Mouse (Mus musculus) lung, adult 10 weeks (tissue): ENCODE data around the gene Erfe. TPM values are rescaled to one million over a fixed set of nuclear protein-coding genes. Genes with fewer than 3 reads are reported as not detected.

ENCODE experiments used
- polyA plus RNA-seq: library from polyadenylated mRNA; stranded (reverse); fragments of 350-450 nt; fragmentation: Illumina TruSeq; extraction: RNeasy Lipid Tissue Mini Kit (QIAGEN cat#74804); gene quantifications from one replicate; pipeline ENCODE4 v1.2.3, GENCODE M21; 2014; ENCODE audit warnings: low read depth, low replicate concordance; ENCODE audit not compliant: insufficient read depth

Gene Erfe
- 0.11 TPM for polyA plus RNA-seq

DNA sequence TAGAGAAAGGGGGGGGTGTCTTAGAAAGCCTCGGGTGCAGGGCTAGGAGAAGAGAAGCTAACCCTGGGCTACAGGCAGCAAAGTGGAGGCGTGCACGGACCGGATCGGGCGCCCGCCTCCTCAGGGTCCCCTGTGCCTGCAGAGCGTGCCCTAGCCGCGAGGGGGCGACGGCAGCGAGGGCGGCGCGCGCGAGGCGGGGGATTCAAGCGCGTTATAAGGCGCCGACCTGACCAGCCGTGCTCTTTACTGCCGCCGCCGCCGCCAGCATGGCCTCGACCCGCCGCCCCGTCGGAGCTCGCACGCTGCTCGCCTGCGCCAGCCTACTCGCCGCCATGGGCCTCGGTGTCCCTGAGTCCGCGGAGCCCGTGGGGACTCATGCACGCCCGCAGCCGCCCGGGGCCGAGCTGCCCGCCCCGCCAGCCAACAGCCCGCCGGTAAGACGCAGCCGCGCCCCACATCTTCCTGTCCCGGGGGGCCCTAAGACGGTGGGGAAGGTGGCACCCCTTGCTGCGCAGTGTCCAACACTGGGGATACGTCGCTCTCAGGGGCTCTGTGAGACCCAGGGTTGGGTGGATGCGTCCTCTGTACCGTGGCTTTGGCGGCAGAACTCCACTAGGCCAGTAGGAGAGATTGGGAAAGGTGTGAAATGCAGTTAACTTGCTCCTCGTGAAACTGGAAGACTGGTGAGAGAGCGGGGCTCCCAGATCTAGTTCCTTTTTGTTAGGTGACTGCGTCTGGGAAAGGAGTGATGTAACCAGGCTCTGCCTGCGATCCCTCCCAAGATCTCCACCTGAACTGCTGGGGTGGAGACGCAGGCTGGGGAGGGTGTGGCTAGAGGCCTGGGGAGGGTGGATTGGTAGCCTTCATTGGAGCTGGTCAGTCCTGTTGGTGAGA is at the start of gene Erfe:
Gene Erfe (plus strand): TSS at position 216 of the 894 bp plus-strand sequence.

DNA sequence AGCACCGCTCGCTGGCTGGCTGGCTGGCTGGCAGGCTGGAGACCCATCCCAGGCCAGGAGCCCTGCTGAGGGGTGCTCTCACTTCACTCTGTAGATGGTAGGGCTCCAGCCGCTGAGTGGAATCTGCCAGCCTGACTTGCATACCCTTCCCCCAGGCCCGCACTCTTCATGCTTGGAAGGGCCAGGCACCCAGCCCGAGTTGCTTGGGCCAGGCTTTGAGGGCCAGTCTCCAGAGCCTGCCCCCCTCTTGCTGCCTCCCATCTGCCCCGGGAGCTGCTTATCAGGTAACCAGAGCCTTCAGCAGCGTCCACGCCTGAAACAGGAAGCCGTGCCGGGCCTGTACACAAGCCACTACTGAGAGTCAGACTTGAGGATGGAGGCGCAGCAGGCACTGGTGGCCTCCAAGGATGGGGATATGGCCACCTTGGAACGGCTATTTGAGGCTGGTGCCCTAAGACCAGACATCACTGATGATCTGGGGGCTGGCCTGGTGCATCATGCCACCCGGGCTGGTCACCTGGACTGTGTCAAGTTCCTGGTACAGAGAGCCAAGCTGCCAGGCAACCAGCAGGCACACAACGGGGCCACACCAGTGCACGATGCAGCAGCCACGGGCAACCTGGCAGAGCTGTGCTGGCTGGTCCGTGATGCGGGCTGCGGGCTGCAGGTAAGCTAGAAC is 44.3 kb upstream of the Erfe start, which contains the start of gene Espnl:
Gene Espnl (plus strand): TSS at position 316 of the 679 bp plus-strand sequence.

DNA sequence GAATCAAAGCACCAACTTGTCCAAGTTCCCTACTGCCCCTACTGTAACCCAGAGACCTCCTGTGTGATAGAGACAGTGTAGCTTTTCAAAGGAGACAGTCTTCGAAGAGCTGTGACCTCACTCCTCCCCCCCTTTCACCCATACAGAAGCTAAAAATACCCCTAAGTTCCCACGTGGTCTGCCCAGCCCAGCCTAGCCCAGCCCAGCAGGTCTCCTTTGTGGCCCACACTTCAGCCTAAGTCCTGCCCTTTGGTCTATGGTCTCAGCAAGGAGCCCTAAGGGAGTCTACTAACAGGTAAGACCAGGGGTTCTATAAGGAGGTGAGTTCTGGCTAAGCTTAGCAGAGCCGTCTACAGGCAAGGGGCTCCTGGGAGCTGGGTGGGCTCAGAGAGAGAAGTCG is 15.4 kb upstream of the Erfe start, which contains the start of gene Klhl30:
Gene Klhl30 (plus strand): TSS at position 176 of the 400 bp plus-strand sequence.

DNA sequence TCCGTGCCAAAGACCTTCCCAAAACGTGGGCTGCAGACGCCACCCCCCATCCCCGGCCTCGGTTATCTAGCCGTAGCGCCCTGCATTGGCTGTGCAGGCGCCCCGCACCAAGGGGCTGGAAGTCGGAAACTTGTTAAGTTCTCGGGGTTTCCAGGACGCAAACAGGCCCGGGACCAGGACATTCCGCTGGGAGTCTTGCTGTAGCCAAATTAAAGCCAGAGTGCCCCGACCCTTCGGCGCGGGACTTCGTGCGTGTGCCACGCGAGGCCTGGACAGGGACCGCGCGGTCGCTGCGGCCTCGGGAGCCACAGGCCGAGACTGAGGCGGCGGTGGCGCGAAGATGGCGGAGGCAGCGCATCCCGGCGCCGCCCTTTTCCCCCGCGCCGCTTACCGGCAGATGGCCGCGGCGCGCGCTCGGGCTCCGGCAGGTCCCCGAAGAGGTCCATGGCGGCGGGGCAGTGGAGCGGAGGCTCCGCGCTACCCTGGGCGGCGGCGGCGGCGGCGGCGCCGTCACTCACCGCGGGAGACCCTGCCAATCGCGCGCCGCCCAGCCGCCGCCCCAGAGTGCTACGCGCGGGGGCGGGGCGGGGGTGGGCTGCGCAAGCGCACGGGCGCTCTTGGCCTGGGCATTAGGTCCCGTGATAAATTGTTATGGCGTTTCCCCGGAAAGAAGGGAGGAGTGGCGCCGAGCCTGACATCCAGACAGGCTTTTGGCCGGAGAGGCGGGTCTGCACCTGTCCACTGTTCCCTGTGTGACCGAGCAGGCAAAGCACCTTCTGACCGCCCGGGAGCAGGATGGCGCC is 32.2 kb downstream of the Erfe start, which contains the start of gene Ilkap:
Gene Ilkap (minus strand): TSS at position 556 of the 803 bp plus-strand sequence.

DNA sequence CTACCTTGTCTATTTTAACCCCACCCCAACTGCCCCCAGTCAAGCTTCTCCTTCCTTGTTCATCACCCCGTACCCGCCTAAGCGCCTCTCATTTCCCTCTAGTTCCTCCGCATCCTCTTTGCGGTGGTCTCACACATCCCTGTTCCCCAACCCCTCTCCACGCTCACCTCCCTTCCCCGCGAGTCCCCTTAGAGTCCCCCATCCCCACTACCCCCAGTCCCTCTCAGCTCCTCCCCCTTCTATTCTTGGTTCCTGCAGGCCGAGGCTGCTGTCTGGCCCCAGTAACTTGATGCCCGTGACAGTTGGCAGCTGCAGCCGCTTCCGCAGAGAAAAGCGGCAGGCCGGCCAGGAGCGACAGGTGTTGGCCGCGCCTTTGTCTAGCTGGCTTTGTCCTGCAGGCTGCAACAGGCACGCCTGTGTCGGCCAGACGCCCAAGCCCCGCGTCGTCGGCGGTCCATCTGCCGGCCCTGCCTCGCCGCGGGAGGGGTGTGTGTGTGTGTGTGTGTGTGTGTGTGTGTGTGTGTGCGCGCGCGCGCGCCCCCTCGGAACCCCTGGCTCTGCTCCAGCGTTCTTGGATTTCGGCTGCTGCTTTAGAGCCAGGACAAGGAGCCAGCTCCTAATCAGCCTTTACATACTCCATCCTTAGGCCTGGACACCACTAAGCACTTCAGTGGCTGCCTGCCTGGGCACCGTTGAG is 47.8 kb downstream of the Erfe start, which contains the start of gene Hes6:
Gene Hes6 (minus strand): TSS at position 141 of the 697 bp plus-strand sequence.

Other genes starting within 250 kb of the Erfe start
- not detected for gene Rbm44, start 221.3 kb upstream of the Erfe start, polyA plus RNA-seq
- gene Ramp1, start 186.6 kb upstream of the Erfe start, polyA plus RNA-seq = 32.9 TPM
- 38.3 TPM for gene Ube2f, start 116.1 kb upstream of the Erfe start, polyA plus RNA-seq
- gene Scly, start 68.1 kb upstream of the Erfe start, polyA plus RNA-seq = 14.3 TPM
- gene Espnl, start 44.4 kb upstream of the Erfe start, polyA plus RNA-seq = 0.08 TPM
- gene Klhl30, start 15.4 kb upstream of the Erfe start, polyA plus RNA-seq = 0.38 TPM
- 67.9 TPM for gene Ilkap, start 32.4 kb downstream of the Erfe start, polyA plus RNA-seq
- gene Hes6, start 47.6 kb downstream of the Erfe start, polyA plus RNA-seq = 36.2 TPM
- 2.2 TPM for gene Per2, start 92.9 kb downstream of the Erfe start, polyA plus RNA-seq
- gene Traf3ip1, start 128.2 kb downstream of the Erfe start, polyA plus RNA-seq = 17.5 TPM
- gene Asb1, start 174.1 kb downstream of the Erfe start, polyA plus RNA-seq = 6.1 TPM